Mouse (Mus musculus) hindbrain, embryonic 10.5 days (tissue): ENCODE results near the gene Adam8. TPM values are rescaled to one million over a fixed set of nuclear protein-coding genes. Genes with fewer than 3 reads are reported as not detected.
A peak's percentile ranks its signal among the peaks of the same experiment; 100 is the strongest.

Experiments used
- DNase-seq: peaks from one replicate; pipeline ENCODE4 v3.0.0-alpha.2; 2017; ENCODE audit warnings: low spot score
- H3K27ac ChIP-seq: fragments of 300-500 bp; sonication (generic); 2 replicates; pipeline ENCODE4 v1.5.1; 2016; ENCODE audit warnings: mild to moderate bottlenecking, moderate library complexity
- H3K27me3 ChIP-seq: fragments of 300-500 bp; sonication (generic); 2 replicates; pipeline ENCODE4 v1.6.1; 2016; ENCODE audit warnings: mild to moderate bottlenecking; ENCODE audit not compliant: poor library complexity, insufficient read depth, severe bottlenecking
- H3K36me3 ChIP-seq: fragments of 300-500 bp; sonication (generic); 2 replicates; pipeline ENCODE4 v1.6.1; 2016; ENCODE audit warnings: mild to moderate bottlenecking, moderate library complexity
- H3K4me1 ChIP-seq: fragments of 300-500 bp; sonication (generic); replicated peaks from 2 replicates; pipeline ENCODE4 v1.6.1; 2016; ENCODE audit warnings: mild to moderate bottlenecking
- H3K4me3 ChIP-seq: fragments of 300-500 bp; sonication (generic); 2 replicates; pipeline ENCODE4 v1.5.1; 2016; ENCODE audit warnings: mild to moderate bottlenecking, moderate library complexity
- H3K9me3 ChIP-seq: fragments of 300-500 bp; sonication (generic); 2 replicates; pipeline ENCODE4 v1.6.1; 2016; ENCODE audit warnings: mild to moderate bottlenecking, moderate library complexity
- WGBS: fragments of 180-500 bp; shearing (Covaris S2); methylation state at CpG from one replicate; pipeline ENCODE4 v1.1.7; 2016; 5-methylcytosine and 5-hydroxymethylcytosine counted together
- polyA plus RNA-seq: library from polyadenylated mRNA; unstranded; fragments of >200 nt; fragmentation: Nextera tagmentation; extraction: Ambion mirVana; gene quantifications from 2 replicates; pipeline ENCODE4 v1.2.1, GENCODE M21; 2016

Gene Adam8
- polyA plus RNA-seq, 1 experiment from 2014 or later: 4.1 TPM

DNA sequence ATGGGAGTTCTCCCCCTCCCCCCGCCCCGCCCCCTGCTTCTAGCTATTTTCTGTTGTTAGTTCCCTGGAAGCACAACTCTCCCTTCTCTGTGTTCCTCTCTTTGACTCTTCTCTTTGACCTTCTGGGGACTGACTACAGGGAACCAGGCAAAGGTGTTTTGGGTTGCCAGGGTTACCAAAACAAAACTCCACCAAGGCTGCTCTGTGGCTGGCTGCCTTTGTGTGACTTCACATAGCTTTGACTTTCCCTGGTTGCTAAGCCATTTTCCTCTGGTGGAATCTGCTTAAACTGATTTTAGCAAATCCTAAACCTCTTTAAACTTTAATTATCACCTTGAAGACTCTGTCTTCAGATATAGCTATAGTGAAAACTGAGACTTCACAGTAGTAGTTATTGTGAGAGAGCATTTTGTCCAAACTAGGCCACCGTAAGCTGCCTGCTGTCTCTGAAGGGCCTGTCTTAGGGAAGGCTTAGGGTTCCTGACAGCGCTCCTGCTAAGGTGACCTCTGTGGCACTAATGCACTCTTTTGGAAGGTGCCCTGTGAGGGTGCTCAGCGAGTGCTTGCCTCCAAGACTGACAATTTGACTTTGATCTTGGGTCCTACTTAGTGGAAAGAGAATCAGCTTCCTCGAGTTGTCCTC, 40.2 kb downstream of the Adam8 start:
- H3K9me3 ChIP-seq: no peaks in the 10 kb centered on the region
- 47% methylated on average over 6 of the region's 6 CpGs for WGBS
- no peak overlapping the region; the same call in 1 of the 2 replicates for H3K27ac ChIP-seq
- peaks cover 62% of the 10 kb centered on the region for H3K27me3 ChIP-seq
- H3K4me1 ChIP-seq: peaks cover 29% of the 10 kb centered on the region
- no peak overlapping the region for H3K4me3 ChIP-seq
- peak; percentile 42 for DNase-seq
- no peaks in the 10 kb centered on the region for H3K36me3 ChIP-seq

DNA sequence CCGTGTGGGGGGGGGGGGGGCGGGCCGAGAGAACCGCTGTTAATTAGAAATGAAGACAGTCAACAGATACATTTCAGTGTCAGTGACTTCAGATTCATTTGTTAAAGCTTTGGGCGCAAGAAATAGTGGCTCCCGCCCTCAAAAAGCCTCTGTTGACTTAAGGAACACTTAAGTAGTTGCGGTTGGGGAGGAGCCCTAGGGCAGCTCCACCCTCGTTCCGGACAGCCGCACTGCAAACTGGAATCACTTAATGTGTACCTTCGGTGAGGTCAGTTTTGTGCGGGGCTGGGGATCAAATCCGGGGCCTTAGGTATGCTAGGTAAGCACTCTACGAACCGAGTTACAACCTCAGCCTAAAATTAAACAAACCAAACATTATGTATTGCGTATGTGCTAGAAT, 41.3 kb downstream of the Adam8 start:
- peaks cover 29% of the 10 kb centered on the region for H3K4me1 ChIP-seq
- H3K36me3 ChIP-seq: no peaks in the 10 kb centered on the region
- H3K27ac ChIP-seq: no peak overlapping the region
- WGBS: 4% methylated on average over 16 of the region's 16 CpGs
- H3K4me3 ChIP-seq: peak overlapping the region; percentile 60
- peaks cover 68% of the 10 kb centered on the region for H3K27me3 ChIP-seq
- H3K9me3 ChIP-seq: no peaks in the 10 kb centered on the region
- no peak for DNase-seq

DNA sequence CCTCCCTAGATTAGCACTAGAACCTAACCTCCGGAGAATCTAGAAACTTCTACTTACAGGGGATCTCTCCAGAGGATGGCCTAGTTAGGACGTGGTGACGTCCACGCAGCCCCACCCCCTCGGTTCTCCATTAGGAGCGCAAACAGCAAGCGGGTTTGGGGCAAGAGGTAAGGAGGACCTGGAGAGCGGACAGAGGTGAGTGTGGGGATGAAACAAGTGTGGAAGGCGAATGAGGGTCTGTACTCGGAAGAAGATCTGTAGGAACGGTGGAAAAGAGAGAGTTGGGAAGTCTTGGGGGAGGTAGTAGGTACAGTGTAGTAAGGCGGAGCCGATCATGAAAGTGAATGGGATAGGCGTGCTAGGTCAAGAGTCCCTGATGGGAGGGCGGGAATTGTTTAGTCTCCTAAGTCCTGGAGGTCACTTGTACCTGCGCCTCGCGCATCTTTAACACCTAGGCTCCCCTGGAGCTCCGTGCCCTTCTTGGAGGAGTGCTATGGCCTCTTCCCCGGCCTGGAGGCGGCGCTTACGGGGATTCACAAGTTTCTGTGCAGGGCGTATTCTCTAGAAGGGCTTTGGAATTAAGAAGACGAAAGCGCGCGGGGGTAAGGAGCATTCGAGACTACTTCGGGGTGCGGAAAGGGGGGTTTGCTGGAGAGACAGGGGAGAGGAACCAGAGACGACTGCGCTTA, 41.9 kb downstream of the Adam8 start:
- H3K4me3 ChIP-seq: peak overlapping the region; percentile 60
- peak overlapping the region; percentile 69 for H3K27ac ChIP-seq
- H3K4me1 ChIP-seq: peaks cover 29% of the 10 kb centered on the region
- H3K27me3 ChIP-seq: peaks cover 72% of the 10 kb centered on the region
- H3K9me3 ChIP-seq: no peaks in the 10 kb centered on the region
- DNase-seq: peak; percentile 57
- WGBS: under 1% methylated on average over 33 of the region's 33 CpGs
- H3K36me3 ChIP-seq: no peaks in the 10 kb centered on the region

DNA sequence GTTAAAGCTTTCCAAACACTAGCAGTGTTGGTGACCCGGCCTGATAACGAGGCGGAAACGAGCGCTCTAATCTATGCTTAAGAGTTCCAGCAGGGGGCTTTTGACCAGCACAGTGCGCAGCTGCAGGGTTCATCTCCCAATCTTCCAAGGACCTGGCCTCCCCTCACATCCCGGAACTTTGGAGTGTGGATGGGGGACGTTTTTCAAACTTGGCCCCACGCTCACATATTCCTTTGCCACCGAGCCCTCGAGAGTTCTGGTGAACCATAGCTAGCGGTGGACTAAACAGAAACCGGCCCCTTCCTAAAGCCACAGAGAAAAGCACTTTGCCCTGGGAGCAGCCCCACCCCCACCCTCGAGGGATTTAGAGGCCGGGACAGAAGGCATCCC, 42.5 kb downstream of the Adam8 start:
- peak; percentile 70 for DNase-seq
- peaks cover 77% of the 10 kb centered on the region for H3K27me3 ChIP-seq
- H3K36me3 ChIP-seq: no peaks in the 10 kb centered on the region
- H3K9me3 ChIP-seq: no peaks in the 10 kb centered on the region
- peaks cover 29% of the 10 kb centered on the region for H3K4me1 ChIP-seq
- under 1% methylated on average over 15 of the region's 15 CpGs for WGBS
- H3K4me3 ChIP-seq: peak overlapping the region; percentile 60
- H3K27ac ChIP-seq: peak overlapping the region; percentile 69

DNA sequence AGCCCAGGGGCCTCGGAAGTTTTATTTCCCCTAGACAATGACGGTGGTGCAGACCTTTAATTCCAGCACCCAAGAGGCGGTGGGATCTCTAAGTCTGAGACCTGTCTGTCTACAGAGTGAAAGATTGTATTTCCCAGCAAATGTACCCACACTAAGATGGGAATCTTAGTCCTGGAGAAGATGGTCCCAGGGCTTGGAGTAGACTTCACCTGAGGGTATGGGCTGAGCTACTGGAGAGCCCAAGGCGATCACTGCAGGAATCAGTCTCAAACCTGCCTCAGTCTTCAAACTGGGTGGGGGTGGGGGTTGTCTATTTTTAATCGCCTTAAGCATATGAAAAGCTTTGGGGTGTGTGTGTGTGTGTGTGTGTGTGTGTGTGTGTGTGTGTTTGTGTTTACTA, 46.3 kb downstream of the Adam8 start:
- Histone ChIP-seq H3K27me3 (peaks cover 95% of the 10 kb centered on the region), H3K4me3 (no peak overlapping the region), H3K4me1 (peaks cover 30% of the 10 kb centered on the region), H3K9me3 (no peaks in the 10 kb centered on the region), H3K36me3 (no peaks in the 10 kb centered on the region), H3K27ac (no peak overlapping the region)
- no peak for DNase-seq
- 25% methylated on average over 5 of the region's 5 CpGs for WGBS

DNA sequence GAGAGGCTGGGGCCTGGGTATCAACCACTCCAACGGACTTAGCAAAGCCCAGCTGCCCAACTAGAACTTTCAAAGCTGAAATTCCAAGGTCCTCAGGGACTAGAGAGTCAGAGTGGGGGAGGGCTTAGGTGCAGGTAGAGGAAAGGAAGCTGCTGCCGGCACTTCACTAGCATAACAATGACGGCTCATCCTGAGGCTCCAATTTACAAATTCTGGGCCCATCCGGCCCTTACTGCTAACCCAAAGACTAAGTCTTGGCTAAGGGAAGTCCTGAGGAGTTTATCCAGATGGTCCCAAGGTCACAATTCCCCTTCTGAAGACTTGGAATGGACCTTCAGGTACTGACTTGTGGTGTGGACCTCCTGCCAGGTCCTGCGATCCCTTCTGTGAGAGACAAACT, 46.8 kb downstream of the Adam8 start:
- Histone ChIP-seq H3K4me3 (no peak overlapping the region), H3K27ac (no peak overlapping the region), H3K9me3 (no peaks in the 10 kb centered on the region), H3K36me3 (no peaks in the 10 kb centered on the region), H3K27me3 (peaks cover 99% of the 10 kb centered on the region), H3K4me1 (peaks cover 25% of the 10 kb centered on the region)
- no peak for DNase-seq
- WGBS: 10% methylated on average over 5 of the region's 5 CpGs

DNA sequence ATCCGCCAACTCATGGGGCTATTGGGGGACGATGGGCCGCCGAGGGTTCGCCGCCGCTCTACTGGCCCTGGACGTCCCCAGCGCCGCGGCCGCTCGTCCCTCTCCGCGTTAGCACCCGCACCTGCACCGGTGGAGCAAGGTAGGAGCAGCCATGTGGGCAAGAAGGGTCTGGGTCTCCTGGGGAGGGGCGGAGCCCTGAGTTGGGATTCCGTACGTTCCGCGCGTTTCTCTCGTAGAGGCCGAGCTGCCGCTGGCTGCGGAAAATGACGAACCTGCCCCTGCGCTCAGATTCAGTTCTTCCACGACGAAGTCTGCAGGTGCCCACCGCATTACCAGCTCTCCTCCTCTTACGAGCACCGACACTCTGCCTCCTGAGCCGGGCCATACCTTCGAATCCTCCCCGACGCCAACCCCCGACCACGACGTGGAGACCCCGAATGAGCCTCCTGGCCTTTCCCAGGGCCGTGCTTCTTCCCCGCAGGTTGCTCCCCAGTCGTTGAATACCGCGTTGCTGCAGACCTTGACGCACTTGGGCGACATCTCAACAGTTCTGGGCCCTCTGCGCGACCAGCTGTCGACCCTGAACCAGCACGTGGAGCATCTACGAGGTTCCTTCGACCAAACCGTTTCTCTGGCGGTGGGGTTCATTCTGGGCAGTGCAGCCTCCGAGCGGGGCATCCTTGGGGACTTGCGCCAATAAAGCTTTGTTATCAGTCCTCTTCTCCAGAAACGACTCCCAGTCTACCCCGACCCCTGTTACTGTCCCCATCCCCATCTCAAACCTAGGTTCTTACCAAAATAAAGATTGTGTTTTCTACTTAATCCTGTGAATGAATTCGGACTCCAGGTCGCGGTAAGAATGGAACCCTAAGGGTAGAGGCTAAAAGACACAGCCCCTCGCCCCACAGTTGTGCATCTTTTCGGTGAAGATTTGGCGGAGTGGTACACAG, 47.8 kb downstream of the Adam8 start:
- no peak overlapping the region for H3K27ac ChIP-seq
- H3K4me3 ChIP-seq: peak overlapping the region; percentile 45
- H3K4me1 ChIP-seq: peaks cover 16% of the 10 kb centered on the region
- DNase-seq: peak; percentile 45
- H3K36me3 ChIP-seq: no peaks in the 10 kb centered on the region
- peaks cover 100% of the 10 kb centered on the region for H3K27me3 ChIP-seq
- no peaks in the 10 kb centered on the region for H3K9me3 ChIP-seq
- 2% methylated on average over 68 of the region's 68 CpGs for WGBS

DNA sequence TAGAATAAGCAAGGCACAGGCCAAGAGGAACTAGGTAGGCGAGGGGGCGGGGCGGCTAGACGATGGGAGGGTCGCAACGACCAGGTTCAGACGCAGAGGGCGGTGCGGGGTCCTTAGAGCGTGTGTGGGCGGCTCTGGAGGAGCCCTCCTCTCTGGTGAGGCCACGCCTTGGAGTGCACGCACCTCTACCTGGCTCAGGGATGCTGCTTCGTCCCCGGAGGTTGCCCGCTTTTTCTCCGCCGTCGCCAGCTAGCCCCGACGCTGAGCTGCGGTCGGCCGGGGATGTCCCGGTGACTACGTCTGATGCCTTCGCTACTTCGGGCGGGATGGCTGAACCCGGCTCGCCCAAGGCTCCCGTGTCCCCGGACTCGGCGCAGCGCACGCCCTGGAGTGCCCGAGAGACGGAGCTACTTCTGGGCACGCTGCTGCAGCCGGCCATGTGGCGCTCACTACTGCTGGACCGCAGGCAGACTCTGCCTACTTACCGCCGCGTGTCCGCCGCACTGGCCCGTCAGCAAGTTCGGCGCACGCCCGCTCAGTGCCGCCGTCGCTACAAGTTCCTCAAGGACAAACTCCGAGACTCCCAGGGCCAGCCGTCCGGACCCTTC, 48.6 kb downstream of the Adam8 start, which contains the start of gene Utf1:
Gene Utf1, plus strand, starts transcription at position 116 of the 608 bp plus-strand sequence.
- Histone ChIP-seq H3K4me1 (peaks cover 14% of the 10 kb centered on the region), H3K36me3 (no peaks in the 10 kb centered on the region), H3K4me3 (peak within 1 kb of the TSS; percentile 45), H3K27me3 (peaks cover 94% of the 10 kb centered on the region), H3K9me3 (no peaks in the 10 kb centered on the region), H3K27ac (no peak within 1 kb of the TSS)
- DNase-seq: peak; percentile 61
- 1% methylated on average over 59 of the region's 59 CpGs for WGBS

DNA sequence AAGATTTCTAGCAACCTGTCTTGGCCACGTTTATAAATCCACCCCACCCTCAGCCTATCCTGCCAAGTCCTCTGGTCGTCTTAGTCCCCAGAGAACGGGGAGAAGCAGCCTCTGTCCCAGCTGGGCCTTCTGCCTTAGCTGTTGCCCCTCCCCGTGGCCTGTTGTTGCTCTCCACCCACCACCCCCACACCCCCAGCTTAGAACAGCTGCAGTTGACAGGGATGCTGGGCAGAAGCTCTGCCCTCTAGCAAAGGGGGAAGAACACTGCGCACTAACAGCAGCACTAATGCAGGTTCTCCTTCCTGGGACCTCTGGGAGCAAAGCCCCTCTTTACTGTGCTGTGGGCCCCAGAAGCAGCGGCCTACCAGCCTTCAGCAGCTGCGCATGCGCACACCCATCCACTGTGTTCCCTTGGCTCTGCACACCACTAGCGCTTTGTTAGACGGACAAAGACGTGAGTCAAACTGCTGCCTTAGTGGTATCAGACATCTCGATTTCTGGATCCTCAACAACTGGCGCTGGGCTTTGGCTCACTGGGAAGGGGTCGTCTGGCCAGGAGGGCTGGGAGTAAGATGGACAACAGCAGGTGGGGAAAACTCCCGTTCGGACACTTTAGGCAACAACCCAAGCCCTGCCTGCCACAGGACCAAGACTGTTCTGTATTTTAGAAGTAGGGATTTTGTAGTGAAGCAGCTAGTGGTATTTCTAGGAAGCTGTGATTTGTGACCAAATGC, 51.7 kb downstream of the Adam8 start:
- 67% methylated on average over 16 of the region's 16 CpGs for WGBS
- peaks cover 72% of the 10 kb centered on the region for H3K27me3 ChIP-seq

DNA sequence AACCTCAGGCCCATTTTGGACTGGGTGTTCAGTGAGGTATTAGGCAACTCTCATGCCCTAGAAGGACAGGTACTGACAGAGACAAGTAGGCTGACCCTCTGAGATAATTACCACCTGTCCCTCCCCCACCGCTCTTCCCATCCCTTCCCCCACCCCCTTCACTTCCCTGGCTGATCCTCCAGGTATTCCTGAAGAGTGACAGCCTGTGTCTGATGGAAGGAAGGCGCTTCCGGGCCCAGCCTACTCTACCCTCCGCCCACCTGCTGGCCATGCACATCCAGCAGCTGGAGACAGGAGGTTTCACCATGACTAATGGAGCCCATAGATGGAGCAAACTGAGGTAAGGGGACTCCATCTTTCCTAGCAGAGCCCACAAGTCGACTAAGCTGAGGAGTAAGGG, 54.6 kb downstream of the Adam8 start:
- H3K27me3 ChIP-seq: peaks cover 43% of the 10 kb centered on the region

More for the DNA sequence above, 51.7 kb downstream of the Adam8 start:
- H3K9me3 ChIP-seq: no peaks in the 10 kb centered on the region
- no peak overlapping the region for H3K4me3 ChIP-seq
- no peaks in the 10 kb centered on the region for H3K36me3 ChIP-seq
- peaks cover 14% of the 10 kb centered on the region for H3K4me1 ChIP-seq
- H3K27ac ChIP-seq: no peak overlapping the region
- no peak for DNase-seq

DNA sequence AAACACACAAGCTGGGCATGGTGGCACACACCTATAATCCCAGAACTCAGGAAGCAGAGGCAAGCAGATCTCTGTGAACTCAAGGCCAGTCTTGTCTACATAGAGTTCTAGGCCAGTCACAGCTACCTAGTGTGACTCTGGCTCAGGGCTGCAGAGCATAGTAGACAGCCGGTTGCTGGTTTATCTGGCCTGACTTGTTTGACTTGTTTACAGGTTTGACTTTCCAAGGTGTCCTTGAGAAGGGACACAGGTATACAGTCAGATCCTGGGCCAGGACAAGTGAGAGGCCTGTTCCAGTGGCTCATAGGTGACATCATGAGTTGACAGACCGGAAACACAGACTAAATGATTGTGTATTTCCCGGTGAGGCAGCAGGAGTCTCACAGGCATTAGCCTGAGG, 55.2 kb downstream of the Adam8 start:
- Histone ChIP-seq H3K4me1 (no peaks in the 10 kb centered on the region), H3K27ac (no peak overlapping the region), H3K27me3 (peaks cover 37% of the 10 kb centered on the region), H3K4me3 (no peak overlapping the region), H3K9me3 (no peaks in the 10 kb centered on the region), H3K36me3 (no peaks in the 10 kb centered on the region)
- WGBS: 77% methylated on average over 3 of the region's 3 CpGs
- DNase-seq: no peak

More for the DNA sequence above, 54.6 kb downstream of the Adam8 start:
- 67% methylated on average over 5 of the region's 5 CpGs for WGBS
- no peak for DNase-seq
- H3K4me1 ChIP-seq: no peaks in the 10 kb centered on the region
- no peak overlapping the region for H3K4me3 ChIP-seq
- H3K27ac ChIP-seq: no peak overlapping the region
- H3K36me3 ChIP-seq: no peaks in the 10 kb centered on the region
- no peaks in the 10 kb centered on the region for H3K9me3 ChIP-seq

DNA sequence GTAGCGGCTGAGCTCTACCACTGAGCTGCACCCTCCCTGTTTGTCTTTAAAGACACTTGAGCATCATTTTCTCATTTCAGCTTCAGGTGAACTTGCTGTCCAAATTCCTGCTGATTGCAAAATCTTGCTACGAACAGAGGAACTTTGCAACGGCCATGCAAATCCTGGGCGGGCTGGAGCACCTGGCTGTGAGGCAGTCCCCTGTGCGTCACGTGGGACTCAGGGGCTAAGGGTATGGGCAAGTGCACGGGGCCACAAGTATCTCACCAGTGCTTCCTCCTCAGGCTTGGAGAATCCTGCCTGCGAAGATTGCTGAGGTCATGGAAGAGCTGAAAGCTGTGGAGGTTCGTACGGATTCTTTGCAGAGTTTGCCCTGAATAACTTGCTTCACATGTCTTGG, 55.7 kb downstream of the Adam8 start:
- no peak for DNase-seq
- Histone ChIP-seq H3K9me3 (no peaks in the 10 kb centered on the region), H3K4me3 (no peak overlapping the region), H3K27me3 (peaks cover 36% of the 10 kb centered on the region), H3K4me1 (no peaks in the 10 kb centered on the region), H3K27ac (no peak overlapping the region), H3K36me3 (no peaks in the 10 kb centered on the region)
- 85% methylated on average over 10 of the region's 10 CpGs for WGBS
